Mouse (Mus musculus) gonadal fat pad, adult 2 months (tissue): ENCODE results near the gene Zfp59. TPM values are rescaled to one million over a fixed set of nuclear protein-coding genes. Genes with fewer than 3 reads are reported as not detected.
A peak's percentile ranks its signal among the peaks of the same experiment; 100 is the strongest.
"Not testable (repeated sequence)": the region's sequence is repeated elsewhere in the genome, so short reads cannot be mapped to it uniquely, and the experiment has no call there.

Source experiments
- DNase-seq: peaks from one replicate; pipeline ENCODE4 v3.0.0-alpha.2; 2012; ENCODE audit warnings: low read depth
- polyA plus RNA-seq: library from polyadenylated mRNA; depleted of rRNA; stranded (reverse); fragments of >200 nt; gene quantifications from 2 replicates; pipeline ENCODE4 v1.2.3, GENCODE M21; 2012; rRNA removed

The Zfp59 gene
- polyA plus RNA-seq = 1.3 and 1.4 TPM in 2 replicates

DNA sequence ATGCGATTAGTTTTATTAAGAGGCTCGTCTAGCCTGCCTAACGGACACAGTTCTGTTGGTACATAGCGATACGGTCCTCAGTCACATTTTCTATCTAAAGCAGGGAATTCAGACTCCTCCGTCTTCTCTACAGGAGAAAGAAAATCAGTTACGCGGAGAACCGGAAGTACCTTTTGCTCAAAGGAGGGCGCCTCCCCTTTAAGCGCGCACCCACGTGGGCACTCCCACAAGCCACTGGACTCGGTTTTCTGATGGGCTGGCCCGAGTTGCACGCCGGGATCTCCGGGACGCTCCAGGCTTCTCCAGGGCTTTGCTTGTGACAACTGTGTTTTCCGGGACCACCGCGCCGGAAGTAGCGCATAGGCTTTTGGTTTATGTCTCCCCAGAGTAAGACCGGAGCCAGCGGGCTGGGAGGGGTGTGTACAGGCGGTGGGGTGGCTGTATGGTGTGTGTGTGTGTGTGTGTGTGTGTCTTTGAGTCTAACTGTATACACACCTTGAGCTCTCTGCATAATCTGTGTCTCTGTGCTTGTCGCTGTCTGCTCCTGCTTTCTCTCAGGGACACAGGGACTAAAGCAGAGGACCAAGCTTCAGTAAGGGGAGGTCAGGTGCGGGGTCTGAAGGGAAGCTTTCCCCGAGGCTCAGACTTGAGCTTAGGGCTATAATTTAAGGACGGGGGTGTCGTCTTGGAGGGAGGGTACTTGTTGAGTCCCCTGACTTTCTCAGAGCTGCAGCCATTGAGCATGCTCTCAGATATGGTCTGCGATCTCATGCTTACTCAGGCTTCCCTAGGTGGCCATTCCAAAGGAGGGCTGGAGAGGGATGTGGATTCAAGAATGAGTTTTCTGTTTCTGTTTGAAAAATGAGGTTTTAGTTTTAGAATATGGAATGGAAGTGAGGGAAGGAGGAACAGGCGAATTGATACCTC lies at the start of gene Zfp59:
Gene Zfp59 (plus strand): TSS at position 285 of the 927 bp plus-strand sequence.
- no peak for DNase-seq

DNA sequence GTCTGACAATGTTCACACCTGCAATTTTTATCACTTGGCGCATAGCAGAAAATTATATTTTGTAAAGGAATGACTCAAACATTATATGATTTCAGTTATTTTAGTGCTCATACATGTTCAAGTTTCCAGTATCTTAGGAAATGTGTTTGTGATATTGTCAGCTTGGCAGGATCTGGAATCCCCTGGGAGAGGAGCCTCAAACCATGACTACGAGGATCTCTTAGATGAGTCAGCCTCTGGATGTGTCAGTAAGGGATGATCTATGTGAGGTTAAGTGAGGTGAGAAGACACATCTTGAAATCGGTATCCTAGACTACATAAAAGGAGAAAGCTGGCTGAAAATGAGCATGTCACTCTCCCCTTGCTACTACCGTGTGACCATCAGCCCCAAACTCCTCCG lies 49.1 kb upstream of the Zfp59 start:
- no peak for DNase-seq

DNA sequence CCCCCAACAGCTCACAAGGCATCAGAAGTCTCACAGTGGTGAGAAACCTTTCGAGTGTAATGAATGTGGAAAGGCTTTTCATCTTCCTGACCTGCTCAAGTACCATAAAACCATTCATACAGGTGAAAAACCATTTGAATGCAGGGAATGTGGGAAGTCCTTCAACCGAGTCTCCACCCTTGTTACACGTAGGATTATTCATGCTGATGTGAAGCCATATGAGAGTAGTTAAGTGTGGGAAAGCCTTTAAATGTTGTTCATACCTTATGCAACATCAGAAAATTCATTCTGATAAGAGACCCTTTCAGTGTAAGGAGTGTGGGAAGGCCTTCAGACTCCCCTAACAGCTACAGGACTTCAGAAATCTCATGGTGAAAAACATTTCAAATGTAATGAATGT lies 44.5 kb upstream of the Zfp59 start:
- DNase-seq = not testable (repeated sequence)

DNA sequence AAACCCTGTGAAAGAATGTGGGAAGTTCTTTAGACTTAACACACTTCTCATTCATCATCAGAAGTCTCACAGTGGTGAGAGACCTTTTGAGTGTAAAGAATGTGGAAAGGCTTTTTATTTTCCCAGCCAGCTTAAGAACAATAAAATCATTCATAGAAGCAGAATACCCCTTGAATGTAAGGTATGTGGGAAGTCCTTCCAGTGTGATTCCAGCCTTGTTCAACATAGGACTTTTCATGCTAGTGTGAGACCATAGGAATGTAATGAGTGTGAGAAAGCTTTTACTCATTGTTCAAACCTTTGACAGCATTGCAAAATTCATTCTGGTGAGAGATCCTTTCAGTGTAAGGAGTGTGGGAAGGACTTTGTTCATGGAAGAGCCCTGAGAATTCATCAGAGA lies 43.8 kb upstream of the Zfp59 start:
- no peak for DNase-seq

DNA sequence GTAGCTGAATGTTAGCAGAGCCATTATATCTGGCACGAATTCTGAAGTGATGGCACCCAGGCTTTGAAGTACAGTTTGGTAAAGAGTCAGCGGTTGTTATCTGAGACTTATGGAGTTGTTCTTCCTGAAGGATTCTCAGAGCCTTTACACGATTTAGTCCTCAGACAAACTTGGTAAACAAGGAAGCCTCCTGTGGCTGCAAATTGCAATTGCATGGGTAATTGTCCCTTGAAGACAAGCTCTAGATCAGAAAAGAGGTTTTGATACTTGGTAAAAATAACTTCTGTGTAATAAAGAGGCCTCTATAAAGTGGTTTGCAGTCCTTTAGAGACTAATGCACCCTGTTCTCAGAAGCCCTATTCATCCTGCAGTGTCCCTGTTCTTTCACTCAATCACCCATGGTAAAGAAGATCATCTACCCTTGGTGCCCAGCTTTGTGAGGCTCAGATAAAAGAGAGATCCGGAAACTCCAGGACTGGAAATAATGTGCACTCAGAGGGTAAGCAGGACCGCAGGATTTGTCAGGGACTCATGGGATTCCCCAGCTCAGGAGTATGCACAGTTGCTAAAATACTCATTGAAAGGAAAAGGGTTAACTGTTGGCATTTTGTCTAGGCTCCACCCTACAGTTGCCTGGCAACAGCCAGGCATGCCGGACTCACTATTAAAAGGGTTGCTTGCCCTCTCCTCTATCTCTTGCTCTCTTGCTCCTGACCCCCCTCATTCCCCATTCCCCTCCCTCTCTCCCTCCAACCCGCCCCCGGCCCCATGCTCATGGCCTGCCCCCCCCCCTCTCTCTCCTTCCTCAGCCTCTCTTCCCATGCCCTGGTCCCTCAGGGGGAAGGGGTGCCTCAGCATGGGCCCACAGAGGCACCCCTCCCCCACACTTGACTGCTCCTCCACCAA lies 40.2 kb upstream of the Zfp59 start:
- DNase-seq = no peak

DNA sequence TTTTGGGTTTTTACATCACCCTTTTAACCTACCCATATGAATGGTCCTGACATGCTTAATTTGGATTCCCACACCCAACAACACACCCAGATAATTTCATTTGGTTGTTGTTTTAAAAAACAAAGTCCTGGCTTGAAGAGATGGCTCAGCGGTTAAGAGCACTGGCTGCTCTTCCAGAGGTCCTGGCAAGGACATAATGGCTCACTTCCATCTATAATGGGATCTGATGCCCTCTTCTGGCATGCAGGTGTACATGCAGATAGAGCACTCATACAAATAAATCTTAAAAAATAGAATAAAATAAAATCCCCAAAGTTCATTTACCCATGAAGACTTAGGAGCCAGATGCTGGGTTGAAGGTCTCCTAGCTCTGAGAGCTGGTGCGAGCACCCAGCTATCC lies 37.3 kb upstream of the Zfp59 start:
- no peak for DNase-seq

DNA sequence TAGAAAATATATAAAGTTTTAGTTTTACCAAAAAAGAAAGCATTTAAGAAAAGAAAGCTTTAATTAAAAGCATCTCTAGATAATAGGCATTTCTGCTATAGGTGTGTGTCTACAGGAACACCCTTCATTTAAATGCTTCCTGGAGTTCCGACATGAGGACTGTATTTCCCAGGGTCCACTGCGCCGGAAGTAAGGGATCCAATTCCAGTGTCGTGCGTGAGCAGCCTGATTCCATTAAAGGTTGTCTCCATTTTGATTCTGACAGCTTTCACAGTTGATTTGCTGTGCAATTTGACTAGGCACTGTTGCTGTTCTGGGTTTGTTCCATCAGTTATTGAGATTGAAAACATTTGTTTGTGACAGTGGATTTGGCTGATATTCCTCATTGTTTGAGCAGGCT lies 35.4 kb upstream of the Zfp59 start:
- DNase-seq = no peak

DNA sequence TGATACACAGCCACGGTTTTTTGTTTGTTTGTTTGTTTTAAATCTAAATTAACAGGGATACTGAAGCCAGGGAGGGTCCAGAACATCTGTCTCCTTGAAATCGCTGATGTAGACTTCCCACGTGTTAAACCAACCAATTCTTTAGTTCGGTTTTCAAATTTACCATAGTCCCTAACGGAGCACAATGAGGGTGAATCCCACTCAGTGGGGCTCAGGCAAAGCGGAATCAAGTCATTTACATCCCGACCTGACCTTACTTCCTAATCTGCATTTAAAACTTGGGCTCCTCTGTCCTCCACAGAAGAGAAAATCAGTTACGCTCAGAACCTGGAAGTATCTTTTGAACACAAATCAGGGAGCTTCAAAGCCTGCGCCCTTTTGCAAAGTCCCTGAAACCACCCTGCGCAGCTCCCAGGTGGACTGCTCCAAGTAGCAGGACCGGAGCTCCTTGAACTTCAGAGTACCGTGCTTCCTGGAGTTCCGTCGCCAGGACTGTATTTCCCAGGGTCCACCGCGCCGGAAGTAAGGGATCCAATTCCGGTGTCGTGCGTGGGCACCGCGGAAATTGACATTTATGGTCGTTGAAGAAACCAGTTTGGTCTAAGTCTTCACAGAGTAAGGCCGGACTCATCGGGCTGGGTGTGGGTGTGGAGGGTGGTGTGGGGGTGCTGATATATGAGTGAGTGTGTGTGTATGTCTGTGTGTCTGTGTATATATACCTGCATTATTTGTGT lies 33.9 kb upstream of the Zfp59 start:
- no peak for DNase-seq

DNA sequence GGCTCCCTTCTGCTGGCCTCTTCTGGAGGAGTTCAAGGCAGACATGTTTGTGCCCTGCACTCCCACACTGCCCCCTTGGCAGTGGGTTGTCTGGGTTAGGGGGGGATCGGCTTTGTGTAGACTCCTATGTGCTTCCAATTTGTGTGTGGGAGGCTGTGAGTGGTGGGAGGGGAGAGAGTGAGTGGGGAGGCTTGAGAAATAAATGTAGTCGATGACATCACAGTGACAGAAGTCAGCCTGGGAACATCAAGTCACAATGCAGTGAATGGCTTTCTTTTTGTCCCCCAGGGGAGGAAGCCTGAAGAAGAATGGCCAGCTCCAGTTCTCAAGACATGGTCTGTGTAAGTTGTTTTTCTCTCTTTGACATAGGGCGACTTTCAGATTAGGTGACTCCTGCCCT lies 31.5 kb upstream of the Zfp59 start, which contains the start of gene Zfp626:
Gene Zfp626 (plus strand): TSS at position 301 of the 400 bp plus-strand sequence.
- DNase-seq = not testable (repeated sequence)

DNA sequence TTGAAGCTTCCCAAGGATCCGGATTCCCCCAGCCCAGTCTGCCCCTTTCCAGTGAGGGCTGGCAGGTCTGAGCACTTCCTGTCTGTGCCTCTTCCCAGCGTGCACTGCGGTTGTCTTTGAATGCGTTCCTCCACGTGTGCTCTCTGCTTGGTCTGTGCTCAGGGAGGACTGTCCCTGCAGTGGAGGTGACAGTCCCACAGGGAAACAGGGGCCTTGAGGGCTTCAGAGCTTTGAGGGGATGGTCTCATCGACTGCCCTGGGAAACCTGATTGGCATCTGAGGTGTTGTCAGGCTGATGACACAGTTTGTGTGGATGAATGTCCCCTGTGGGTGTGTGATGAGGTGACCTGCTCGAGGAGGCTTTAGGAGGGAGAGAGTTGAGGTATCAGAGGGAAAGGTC lies 31.1 kb upstream of the Zfp59 start:
- not testable (repeated sequence) for DNase-seq

DNA sequence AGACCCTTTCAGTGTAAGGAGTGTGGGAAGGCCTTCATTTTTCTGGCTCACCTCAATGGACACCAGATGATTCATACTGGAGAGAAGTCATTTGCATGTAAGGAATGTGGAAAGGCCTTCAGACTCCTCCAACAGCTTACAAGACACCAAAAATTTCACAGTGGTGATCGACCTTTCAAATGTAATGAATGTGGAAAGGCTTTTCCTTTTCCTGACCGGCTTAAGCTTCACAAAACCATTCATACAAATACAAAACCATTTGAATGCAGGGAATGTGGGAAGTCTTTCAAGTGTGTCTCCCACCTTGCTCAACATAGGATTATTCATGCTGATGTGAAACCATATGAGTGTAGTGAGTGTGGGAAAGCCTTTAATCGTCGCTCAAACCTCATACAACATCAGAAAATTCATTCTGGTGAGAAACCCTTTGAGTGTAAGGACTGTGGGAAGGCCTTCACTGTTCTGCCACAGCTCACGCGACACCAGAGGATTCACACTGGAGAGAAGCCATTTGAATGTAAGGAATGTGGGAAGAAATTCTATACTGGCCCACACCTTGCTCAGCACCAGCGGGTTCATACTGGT lies 19.8 kb upstream of the Zfp59 start:
- DNase-seq = no peak

DNA sequence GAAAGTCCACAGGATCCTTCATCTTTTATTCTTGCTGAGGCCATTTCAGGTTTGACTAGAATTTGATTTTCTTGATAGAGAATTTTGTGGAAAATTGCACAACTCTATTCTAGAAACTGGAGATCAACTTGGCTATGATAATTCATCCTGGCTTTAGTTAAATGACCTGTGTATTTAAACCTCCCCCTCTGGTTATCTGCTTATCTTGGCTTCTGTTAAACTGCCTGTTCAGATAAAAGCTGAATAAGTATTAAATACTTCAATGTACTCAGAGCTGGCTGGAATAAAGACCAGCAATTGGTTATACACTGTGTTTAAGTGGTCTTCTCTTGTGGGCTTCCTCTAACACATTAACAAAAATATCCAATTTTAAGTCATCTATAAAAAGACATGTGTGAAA lies 15.8 kb upstream of the Zfp59 start:
- DNase-seq = no peak

DNA sequence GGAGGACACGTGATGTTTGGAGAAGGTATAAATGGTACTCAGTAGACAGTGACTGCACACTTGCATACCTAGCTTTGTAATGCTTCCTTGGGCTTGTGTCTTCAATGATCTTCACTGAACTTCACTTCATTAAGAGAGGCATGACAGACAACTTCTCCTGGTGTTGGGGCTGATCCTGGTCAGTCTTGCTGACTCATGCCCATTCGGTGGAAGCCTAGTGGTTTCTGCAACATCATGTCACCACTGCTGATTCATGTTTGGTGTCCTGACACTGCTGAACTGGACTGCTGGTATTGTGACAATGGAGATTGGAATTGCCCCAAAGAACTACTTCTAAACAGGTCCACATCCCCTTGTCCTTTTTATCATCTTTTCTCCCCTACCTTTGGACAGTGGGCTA lies 4.3 kb upstream of the Zfp59 start:
- DNase-seq = no peak

DNA sequence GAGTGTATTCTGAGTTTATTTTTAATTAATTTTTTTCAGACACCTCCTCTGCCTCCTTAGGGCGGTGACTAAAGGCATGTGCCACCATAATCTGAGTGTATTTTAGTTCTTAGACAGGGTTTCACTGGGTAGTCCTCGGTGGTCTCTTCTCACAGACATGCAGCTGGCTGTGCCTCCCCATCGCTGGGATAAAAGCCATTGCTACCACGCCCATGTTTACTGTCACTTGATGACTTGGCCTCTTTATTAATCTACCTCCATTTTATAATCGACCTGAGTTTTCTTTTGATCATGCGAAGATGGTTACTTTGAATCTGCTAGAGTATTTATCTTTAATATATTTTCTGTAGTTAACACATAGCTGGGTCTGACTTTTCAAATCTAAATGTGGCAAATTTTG lies 511 bp upstream of the Zfp59 start:
- DNase-seq = no peak

DNA sequence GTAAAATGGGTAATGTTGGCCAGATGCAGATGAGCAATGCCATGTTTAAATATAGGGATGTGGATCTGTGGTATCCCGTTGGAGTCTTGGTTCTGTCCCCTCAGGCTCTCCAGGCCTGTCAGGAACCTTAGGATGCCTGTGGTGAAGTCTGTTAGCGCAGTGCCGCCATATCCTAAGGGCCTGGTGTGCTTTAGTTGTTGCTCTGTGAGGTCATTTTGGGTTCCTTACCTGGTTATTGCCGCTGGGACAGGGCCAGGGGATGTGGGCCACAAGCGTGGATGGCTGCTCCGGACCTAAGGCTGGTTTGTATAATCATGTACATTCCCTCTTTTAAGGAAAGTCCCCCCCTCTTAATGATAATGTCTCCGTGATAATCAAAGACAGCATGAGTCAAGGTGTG lies 1.2 kb downstream of the Zfp59 start:
- DNase-seq = no peak

DNA sequence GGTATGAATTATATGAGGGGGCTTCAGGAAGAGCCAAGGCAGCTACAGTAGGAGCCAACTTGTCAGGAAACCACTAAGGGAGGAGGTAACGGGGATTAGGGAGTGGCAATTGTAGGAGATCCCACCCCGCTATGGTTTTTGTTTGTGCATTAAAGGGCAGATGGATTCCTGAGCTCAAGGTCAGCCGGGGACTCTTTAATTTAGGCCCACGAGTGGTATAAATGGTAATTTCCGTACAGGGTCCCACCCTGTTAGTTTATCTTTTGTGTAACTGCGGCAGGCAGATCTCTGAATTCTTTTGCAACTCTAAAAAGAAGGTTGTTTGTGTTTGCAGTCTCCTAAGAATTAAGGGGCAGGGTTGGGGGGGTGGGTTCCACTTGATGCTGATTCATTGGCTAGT lies 1.7 kb downstream of the Zfp59 start:
- no peak for DNase-seq

DNA sequence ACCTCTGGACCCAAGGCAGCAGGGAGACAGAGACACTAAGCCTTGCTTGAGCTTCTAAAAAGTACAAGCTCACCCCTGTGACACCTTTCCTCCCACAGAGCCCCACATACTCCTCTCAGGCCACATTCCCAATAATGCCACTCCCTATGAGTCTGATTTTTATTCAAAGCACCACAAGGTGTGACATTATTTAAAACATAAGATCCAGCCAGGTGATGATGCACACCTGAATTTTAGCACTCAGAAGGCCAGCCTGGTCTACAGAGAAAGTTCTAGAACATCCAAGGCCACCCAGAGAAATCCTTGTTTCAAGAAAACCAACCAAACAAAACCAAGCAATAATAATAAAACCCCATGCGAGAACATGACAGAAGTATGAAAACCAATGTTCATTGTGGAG lies 18.8 kb downstream of the Zfp59 start, which contains the start of gene Zfp607a:
Gene Zfp607a (plus strand): TSS at position 301 of the 400 bp plus-strand sequence.
- no peak for DNase-seq

DNA sequence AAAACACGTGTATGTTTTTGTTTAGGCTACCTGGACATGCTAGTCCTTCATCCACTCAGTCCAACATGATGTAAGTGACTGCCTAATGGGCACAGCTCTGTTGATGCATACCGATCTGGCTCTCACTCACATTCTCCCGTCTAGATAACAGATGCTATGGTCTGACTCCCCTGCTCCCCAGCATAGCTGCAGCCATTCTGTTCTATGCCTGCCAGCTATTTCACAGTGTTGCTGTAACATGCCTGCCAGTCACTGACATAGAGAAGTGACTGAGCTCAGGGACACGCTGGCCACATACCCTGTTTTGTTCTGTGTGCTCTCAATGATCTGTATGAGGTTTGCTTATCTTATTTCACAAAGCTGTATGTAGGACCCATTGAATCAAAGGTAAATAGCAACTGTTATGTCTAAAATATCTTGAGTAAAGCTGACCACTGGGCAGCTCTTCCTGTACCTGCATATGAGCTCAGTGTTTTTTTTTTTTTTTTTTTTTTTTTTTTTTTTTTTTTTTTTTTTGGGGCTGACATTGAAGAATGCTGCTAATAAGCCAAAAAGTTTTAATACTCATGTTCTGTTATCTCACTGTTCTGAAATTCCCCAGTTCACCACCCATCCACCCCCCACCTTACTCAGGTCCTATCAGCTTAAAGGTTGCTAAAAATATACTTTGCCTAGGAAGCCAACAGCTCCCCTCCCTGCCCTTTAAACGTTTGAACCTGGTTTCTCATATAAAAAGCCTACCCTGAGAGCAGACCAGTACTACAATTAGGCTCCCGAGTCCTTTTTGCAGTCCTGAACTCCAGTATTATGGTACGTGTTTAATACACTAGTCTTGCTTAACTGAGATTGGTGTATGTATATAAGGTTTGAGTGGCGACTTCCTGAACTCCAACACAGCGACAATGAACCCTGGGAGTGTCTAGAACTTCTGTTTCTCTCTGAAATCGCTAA lies 21.2 kb downstream of the Zfp59 start:
- no peak for DNase-seq

DNA sequence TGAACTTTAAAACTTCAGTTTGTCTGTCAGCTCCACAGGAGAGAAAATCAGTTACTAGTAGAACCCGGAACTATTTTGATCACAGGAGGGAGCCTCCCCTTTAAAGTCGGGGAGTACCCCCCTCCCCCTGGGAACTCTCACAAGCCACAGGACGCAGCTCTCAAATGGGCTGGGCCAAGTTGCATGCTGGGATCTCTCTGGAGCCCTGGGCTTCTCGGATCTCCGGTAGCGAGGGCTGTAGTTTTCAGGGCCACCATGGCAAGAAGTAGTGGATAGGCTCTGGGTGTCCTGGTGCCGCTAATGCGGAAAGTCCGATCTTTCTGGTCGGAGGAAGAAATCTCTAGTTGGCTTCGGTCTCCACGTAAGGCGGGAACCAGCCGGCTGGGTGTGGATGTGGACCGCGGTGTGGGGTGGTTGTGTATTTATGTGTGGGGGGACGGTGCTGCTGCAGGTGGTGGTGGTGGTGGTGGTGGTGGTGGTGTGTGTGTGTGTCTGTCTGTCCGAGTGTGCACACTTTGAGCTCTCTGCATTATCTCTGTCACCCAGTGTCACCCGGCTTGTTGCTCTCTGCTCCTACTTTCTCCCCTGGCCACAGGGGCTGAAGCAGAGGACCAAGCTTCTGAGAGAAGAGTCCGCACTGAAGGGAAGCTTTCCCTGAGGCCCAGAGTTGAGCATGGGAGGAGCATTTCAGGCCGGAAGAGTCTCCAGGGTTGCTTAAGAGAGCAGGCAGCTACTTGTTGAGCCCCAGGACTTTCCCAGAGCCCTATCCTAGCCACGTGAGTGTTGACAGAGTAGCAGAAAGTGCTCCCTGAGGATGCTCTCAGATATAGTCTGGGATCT lies 22.2 kb downstream of the Zfp59 start:
- DNase-seq = peak; percentile 51
